Mouse (Mus musculus) forebrain, embryonic 13.5 days (tissue): Measurements from ENCODE around the gene Il10rb. TPM values are rescaled to one million over a fixed set of nuclear protein-coding genes. Genes with fewer than 3 reads are reported as not detected.

Experiments
- ATAC-seq: fragments of 200-750 bp; cut with Nextera tagmentation; 2 replicates; pipeline ENCODE4 v1.8.0; 2017
- H3K27ac ChIP-seq: fragments of 300-500 bp; sonication (generic); 2 replicates; pipeline ENCODE4 v1.5.1; 2015; ENCODE audit warnings: inconsistent platforms, mild to moderate bottlenecking, moderate library complexity
- H3K27me3 ChIP-seq: fragments of 300-500 bp; sonication (generic); 2 replicates; pipeline ENCODE4 v1.6.1; 2015; ENCODE audit warnings: mild to moderate bottlenecking, inconsistent platforms
- H3K36me3 ChIP-seq: fragments of 300-500 bp; sonication (generic); 2 replicates; pipeline ENCODE4 v1.6.1; 2015; ENCODE audit warnings: mild to moderate bottlenecking, inconsistent platforms; ENCODE audit not compliant: poor library complexity, severe bottlenecking
- H3K4me1 ChIP-seq: fragments of 300-500 bp; sonication (generic); 2 replicates; pipeline ENCODE4 v1.6.1; 2015; ENCODE audit warnings: inconsistent platforms
- H3K4me2 ChIP-seq: fragments of 300-500 bp; sonication (generic); 2 replicates; pipeline ENCODE4 v1.6.1; 2015; ENCODE audit warnings: inconsistent platforms, mild to moderate bottlenecking, moderate library complexity
- H3K4me3 ChIP-seq: fragments of 300-500 bp; sonication (generic); 2 replicates; pipeline ENCODE4 v1.5.1; 2015; ENCODE audit warnings: mild to moderate bottlenecking, inconsistent platforms
- H3K9ac ChIP-seq: fragments of 300-500 bp; sonication (generic); 2 replicates; pipeline ENCODE4 v1.6.1; 2015; ENCODE audit warnings: mild to moderate bottlenecking, inconsistent platforms
- H3K9me3 ChIP-seq: fragments of 300-500 bp; sonication (generic); replicated peaks from 2 replicates; pipeline ENCODE4 v1.6.1; 2016; ENCODE audit warnings: inconsistent platforms
- WGBS: fragments of 180-500 bp; shearing (Covaris S2); methylation state at CpG from one replicate; pipeline ENCODE4 v1.1.7; 2015; 5-methylcytosine and 5-hydroxymethylcytosine counted together
- polyA plus RNA-seq: library from polyadenylated mRNA; unstranded; fragments of >200 nt; fragmentation: Nextera tagmentation; extraction: Ambion mirVana; gene quantifications from 2 replicates; pipeline ENCODE4 v1.2.1, GENCODE M21; 2015

Il10rb gene
- polyA plus RNA-seq, 1 experiment from 2014 or later = 5.9 TPM

- peak within 1 kb of the TSS; percentile 95 for H3K27ac ChIP-seq
- H3K4me1 ChIP-seq = peaks cover 19% of the 10 kb centered on the region
- peak within 1 kb of the TSS; percentile 95 for H3K9ac ChIP-seq
These were observed 33.1 kb upstream of the Il10rb start, which contains the start of gene Ifnar2 for GRCm38 (mm10) chr16:91372577-91373472. Gene Ifnar2 (plus strand): TSS chr16:91372783.

GRCm38 (mm10) chr16:91373473-91374252 is 32.3 kb upstream of the Il10rb start:
- Histone ChIP-seq H3K36me3 (peaks cover 3% of the 10 kb centered on the region; the same call in 1 of the 2 replicates), H3K4me2 (peak overlapping the region; percentile 73), H3K27ac (peak overlapping the region; percentile 95), H3K4me3 (peak overlapping the region; percentile 82), H3K4me1 (peaks cover 19% of the 10 kb centered on the region), H3K9me3 (no peaks in the 10 kb centered on the region; the same call in 1 of the 2 replicates), H3K9ac (peak overlapping the region; percentile 95), H3K27me3 (no peaks in the 10 kb centered on the region)
- 53% methylated on average over 12 of the region's 13 CpGs for WGBS
- ATAC-seq = no peak

More at GRCm38 (mm10) chr16:91372577-91373472, 33.1 kb upstream of the Il10rb start, which contains the start of gene Ifnar2:
- Histone ChIP-seq H3K27me3 (no peaks in the 10 kb centered on the region), H3K9me3 (no peaks in the 10 kb centered on the region; the same call in 1 of the 2 replicates), H3K4me3 (peak within 1 kb of the TSS; percentile 82), H3K36me3 (peaks cover 3% of the 10 kb centered on the region; the same call in 1 of the 2 replicates), H3K4me2 (peak within 1 kb of the TSS; percentile 73)
- ATAC-seq = peak; percentile 91
- under 1% methylated on average over 62 of the region's 62 CpGs for WGBS

- Histone ChIP-seq H3K4me2 (peak overlapping the region; percentile 73; the same call in 1 of the 2 replicates), H3K27ac (no peak overlapping the region), H3K36me3 (peaks cover 3% of the 10 kb centered on the region; the same call in 1 of the 2 replicates), H3K4me1 (peaks cover 25% of the 10 kb centered on the region), H3K4me3 (peak overlapping the region; percentile 82; the same call in 1 of the 2 replicates), H3K9ac (no peak overlapping the region), H3K9me3 (no peaks in the 10 kb centered on the region; the same call in 1 of the 2 replicates), H3K27me3 (no peaks in the 10 kb centered on the region)
- no peak for ATAC-seq
- WGBS = 96% methylated on average over 3 of the region's 3 CpGs
These were observed 31.7 kb upstream of the Il10rb start for GRCm38 (mm10) chr16:91374253-91374634.

GRCm38 (mm10) chr16:91376701-91377100 is 29.3 kb upstream of the Il10rb start:
- Histone ChIP-seq H3K27ac (0 out of 2 replicates have a peak overlapping the region, but pooled peaks have one; percentile 3), H3K27me3 (no peaks in the 10 kb centered on the region)
- WGBS = 88% methylated on average over 10 of the region's 10 CpGs

GRCm38 (mm10) chr16:91378431-91378986 is 27.5 kb upstream of the Il10rb start:
- Histone ChIP-seq H3K9me3 (no peaks in the 10 kb centered on the region), H3K4me3 (no peak overlapping the region), H3K4me1 (peaks cover 23% of the 10 kb centered on the region), H3K4me2 (0 out of 2 replicates have a peak overlapping the region, but pooled peaks have one; percentile 10), H3K27me3 (no peaks in the 10 kb centered on the region), H3K36me3 (peaks cover 6% of the 10 kb centered on the region; the same call in 1 of the 2 replicates), H3K9ac (no peak overlapping the region), H3K27ac (0 out of 2 replicates have a peak overlapping the region, but pooled peaks have one; percentile 69)
- WGBS = 62% methylated on average over 17 of the region's 17 CpGs
- no peak for ATAC-seq

More at GRCm38 (mm10) chr16:91376701-91377100, 29.3 kb upstream of the Il10rb start:
- no peak for ATAC-seq
- Histone ChIP-seq H3K4me1 (peaks cover 28% of the 10 kb centered on the region), H3K9me3 (no peaks in the 10 kb centered on the region), H3K4me2 (no peak overlapping the region), H3K36me3 (peaks cover 3% of the 10 kb centered on the region; the same call in 1 of the 2 replicates), H3K4me3 (no peak overlapping the region), H3K9ac (no peak overlapping the region)

GRCm38 (mm10) chr16:91378991-91379390 is 27.0 kb upstream of the Il10rb start:
- no peaks in the 10 kb centered on the region for H3K27me3 ChIP-seq
- no peaks in the 10 kb centered on the region for H3K9me3 ChIP-seq
- 0 out of 2 replicates have a peak overlapping the region, but pooled peaks have one; percentile 10 for H3K4me2 ChIP-seq
- peak; percentile 76 for ATAC-seq
- H3K36me3 ChIP-seq = peaks cover 10% of the 10 kb centered on the region
- peaks cover 18% of the 10 kb centered on the region for H3K4me1 ChIP-seq
- peak overlapping the region; percentile 69; the same call in 1 of the 2 replicates for H3K27ac ChIP-seq
- WGBS = 20% methylated on average over 9 of the region's 9 CpGs
- H3K4me3 ChIP-seq = no peak overlapping the region
- no peak overlapping the region for H3K9ac ChIP-seq

GRCm38 (mm10) chr16:91379412-91379811 is 26.6 kb upstream of the Il10rb start:
- no peaks in the 10 kb centered on the region for H3K9me3 ChIP-seq
- peak; percentile 51 for ATAC-seq

GRCm38 (mm10) chr16:91380151-91380550 is 25.8 kb upstream of the Il10rb start:
- no peak for ATAC-seq

More at GRCm38 (mm10) chr16:91379412-91379811, 26.6 kb upstream of the Il10rb start:
- WGBS = 12% methylated on average over 3 of the region's 3 CpGs
- H3K4me3 ChIP-seq = no peak overlapping the region
- H3K27me3 ChIP-seq = no peaks in the 10 kb centered on the region
- H3K27ac ChIP-seq = peak overlapping the region; percentile 69; the same call in 1 of the 2 replicates
- no peak overlapping the region for H3K4me2 ChIP-seq
- H3K36me3 ChIP-seq = peaks cover 15% of the 10 kb centered on the region
- H3K4me1 ChIP-seq = peaks cover 14% of the 10 kb centered on the region
- H3K9ac ChIP-seq = no peak overlapping the region

GRCm38 (mm10) chr16:91381606-91382005 is 24.4 kb upstream of the Il10rb start:
- peaks cover 27% of the 10 kb centered on the region for H3K36me3 ChIP-seq
- H3K9ac ChIP-seq = no peak overlapping the region
- H3K27ac ChIP-seq = no peak overlapping the region
- WGBS = 82% methylated on average over 4 of the region's 4 CpGs
- H3K4me1 ChIP-seq = peaks cover 8% of the 10 kb centered on the region
- H3K9me3 ChIP-seq = no peaks in the 10 kb centered on the region
- H3K4me2 ChIP-seq = no peak overlapping the region
- no peak overlapping the region for H3K4me3 ChIP-seq
- no peak for ATAC-seq
- H3K27me3 ChIP-seq = no peaks in the 10 kb centered on the region

More at GRCm38 (mm10) chr16:91380151-91380550, 25.8 kb upstream of the Il10rb start:
- no peak overlapping the region for H3K9ac ChIP-seq
- H3K27ac ChIP-seq = no peak overlapping the region
- H3K27me3 ChIP-seq = no peaks in the 10 kb centered on the region
- WGBS = 88% methylated on average over 5 of the region's 5 CpGs
- no peaks in the 10 kb centered on the region for H3K9me3 ChIP-seq
- peaks cover 8% of the 10 kb centered on the region for H3K4me1 ChIP-seq
- no peak overlapping the region for H3K4me2 ChIP-seq
- H3K4me3 ChIP-seq = no peak overlapping the region
- H3K36me3 ChIP-seq = peaks cover 20% of the 10 kb centered on the region

- Histone ChIP-seq H3K27me3 (no peaks in the 10 kb centered on the region), H3K36me3 (peaks cover 26% of the 10 kb centered on the region), H3K4me1 (peaks cover 8% of the 10 kb centered on the region), H3K4me3 (no peak overlapping the region), H3K27ac (no peak overlapping the region), H3K9me3 (no peaks in the 10 kb centered on the region), H3K4me2 (no peak overlapping the region), H3K9ac (no peak overlapping the region)
- WGBS = 89% methylated on average over 9 of the region's 9 CpGs
- ATAC-seq = no peak
These were observed 23.6 kb upstream of the Il10rb start for GRCm38 (mm10) chr16:91382261-91382790.

- no peak overlapping the region for H3K4me2 ChIP-seq
- H3K9me3 ChIP-seq = no peaks in the 10 kb centered on the region
- H3K4me3 ChIP-seq = no peak overlapping the region
- no peak overlapping the region for H3K9ac ChIP-seq
- ATAC-seq = no peak
- no peak overlapping the region for H3K27ac ChIP-seq
- H3K36me3 ChIP-seq = peaks cover 42% of the 10 kb centered on the region
- no peaks in the 10 kb centered on the region for H3K27me3 ChIP-seq
- WGBS = 88% methylated on average over 4 of the region's 4 CpGs
- H3K4me1 ChIP-seq = peaks cover 3% of the 10 kb centered on the region
These were observed 21.7 kb upstream of the Il10rb start for GRCm38 (mm10) chr16:91384221-91384620.
